Mouse (Mus musculus) ES-E14 (cell line): ENCODE measurements around the gene Cbx6. TPM values are rescaled to one million over a fixed set of nuclear protein-coding genes. Genes with fewer than 3 reads are reported as not detected.
A peak's percentile ranks its signal among the peaks of the same experiment; 100 is the strongest.

Experiments
- DNase-seq: peaks from one replicate; pipeline ENCODE4 v3.0.0-alpha.2; 2013; ENCODE audit warnings: low read depth, low spot score
- H3K27ac ChIP-seq: 2 replicates; pipeline ENCODE4 v1.5.1; 2012; ENCODE audit warnings: low read depth, mild to moderate bottlenecking, low read length, moderate library complexity, mixed read lengths; ENCODE audit not compliant: poor library complexity, insufficient read depth, severe bottlenecking
- H3K36me3 ChIP-seq: 2 replicates; pipeline ENCODE4 v1.6.1; 2012; ENCODE audit warnings: mild to moderate bottlenecking, low read length, moderate library complexity, mixed read lengths; ENCODE audit not compliant: control insufficient read depth, poor library complexity, insufficient read depth, severe bottlenecking
- H3K4me1 ChIP-seq, 2 experiments: fragments of 150-350 bp in 1 of 2; sonication (generic) in 1 of 2; 2 replicates each; pipeline ENCODE4 v1.6.1; 2012; ENCODE audit warnings: low read length in 2 of 2, mild to moderate bottlenecking in 1 of 2, mixed read lengths in 1 of 2; ENCODE audit not compliant: control insufficient read depth in 2 of 2, insufficient read depth in 2 of 2, poor library complexity in 1 of 2
- H3K4me3 ChIP-seq, 2 experiments: fragments of 150-350 bp in 1 of 2; sonication (generic) in 1 of 2; 2 replicates each; pipeline ENCODE4 v1.5.1; 2012; ENCODE audit warnings: low read length in 2 of 2, low read depth in 1 of 2, mild to moderate bottlenecking in 1 of 2, mixed read lengths in 1 of 2; ENCODE audit not compliant: insufficient read depth in 1 of 2, poor library complexity in 1 of 2, severe bottlenecking in 1 of 2
- H3K9ac ChIP-seq: 2 replicates; pipeline ENCODE4 v1.6.1; 2012; ENCODE audit warnings: low read depth, mild to moderate bottlenecking, low read length, mixed read lengths; ENCODE audit not compliant: poor library complexity, insufficient read depth, severe bottlenecking
- H3K9me3 ChIP-seq: fragments of 150-350 bp; sonication (generic); 2 replicates; pipeline ENCODE4 v1.6.1; 2012; ENCODE audit warnings: low read depth, mild to moderate bottlenecking, low read length; ENCODE audit not compliant: control insufficient read depth, insufficient read depth
- CHD2 ChIP-seq: IDR thresholded peaks from 2 replicates; pipeline ENCODE4 v1.6.1; 2014; ENCODE audit warnings: mild to moderate bottlenecking, low read depth, low read length, inconsistent platforms
- HCFC1 ChIP-seq: IDR thresholded peaks from 2 replicates; pipeline ENCODE4 v1.6.1; 2012; ENCODE audit warnings: low read length, inconsistent platforms, borderline replicate concordance; ENCODE audit not compliant: insufficient read depth
- MAFK ChIP-seq: IDR thresholded peaks from 2 replicates; pipeline ENCODE4 v1.6.1; 2014; ENCODE audit warnings: mild to moderate bottlenecking, low read depth, low read length, inconsistent platforms; ENCODE audit not compliant: insufficient read depth
- ZC3H11A ChIP-seq: IDR thresholded peaks from 2 replicates; pipeline ENCODE4 v1.6.1; 2012; ENCODE audit warnings: low read depth, mild to moderate bottlenecking, inconsistent platforms, low read length, borderline replicate concordance
- ZNF384 ChIP-seq: IDR thresholded peaks from 2 replicates; pipeline ENCODE4 v1.6.1; 2012; ENCODE audit warnings: low read depth, low read length, inconsistent platforms
- in situ Hi-C, 2 experiments: fragments of 600-800 bp; cut with MboI; formaldehyde crosslinking; loops; one replicate each; pipeline ENCODE4 v1.15.1; 2025; ENCODE audit warnings: low sequenced_read_pairs in 2 of 2, inconsistent platforms in 1 of 2; ENCODE audit not compliant: unreplicated experiment in 2 of 2
- total RNA-seq: library from RNA; depleted of rRNA; stranded (reverse); fragments of 300-350 nt; gene quantifications from 2 replicates; pipeline ENCODE4 v1.2.3, GENCODE M21; 2012

Gene Cbx6
- total RNA-seq, 1 experiment, result 28.2 TPM

- H3K27ac ChIP-seq, result no peak overlapping the region
- in situ Hi-C loops, result no loop called here
- peaks cover 3 to 6% of the 10 kb centered on the region in 2 experiments; a peak in 1 of 4 replicates for H3K4me1 ChIP-seq
- TF ChIP-seq HCFC1 (no peak), CHD2 (no peak), ZC3H11A (no peak), MAFK (no peak), ZNF384 (no peak)
- peak overlapping the region; percentile 39 for H3K9ac ChIP-seq
- H3K36me3 ChIP-seq, result no peaks in the 10 kb centered on the region
- peak overlapping the region; percentile 48 to 50 for H3K4me3 ChIP-seq
- no peaks in the 10 kb centered on the region for H3K9me3 ChIP-seq
- DNase-seq, result peak; percentile 89
Observed at GRCm38 (mm10) chr15:79792455-79792854, 42.0 kb downstream of the Cbx6 start.

GRCm38 (mm10) chr15:79791502-79791901, 43.0 kb downstream of the Cbx6 start:
- Histone ChIP-seq H3K36me3 (no peaks in the 10 kb centered on the region), H3K27ac (no peak overlapping the region), H3K9me3 (no peaks in the 10 kb centered on the region), H3K4me3 (no peak overlapping the region), H3K9ac (no peak overlapping the region), H3K4me1 (peaks cover 3 to 9% of the 10 kb centered on the region in 2 experiments; a peak in 1 of 4 replicates)
- in situ Hi-C loops, result no loop called here
- no peak for TF ChIP-seq ZNF384
- TF ChIP-seq HCFC1, result no peak
- TF ChIP-seq ZC3H11A, result no peak
- no peak for TF ChIP-seq MAFK
- TF ChIP-seq CHD2, result no peak
- DNase-seq, result peak; percentile 65

GRCm38 (mm10) chr15:79790905-79791304, 43.6 kb downstream of the Cbx6 start:
- Histone ChIP-seq H3K9me3 (no peaks in the 10 kb centered on the region), H3K4me1 (peaks cover 3 to 11% of the 10 kb centered on the region in 2 experiments; a peak in 1 of 4 replicates), H3K9ac (no peak overlapping the region), H3K4me3 (no peak overlapping the region), H3K27ac (no peak overlapping the region), H3K36me3 (no peaks in the 10 kb centered on the region)
- TF ChIP-seq HCFC1 (no peak), MAFK (no peak), ZNF384 (no peak), CHD2 (no peak), ZC3H11A (no peak)
- DNase-seq, result no peak
- in situ Hi-C loops, result no loop called here

GRCm38 (mm10) chr15:79790111-79790510, 44.4 kb downstream of the Cbx6 start:
- Histone ChIP-seq H3K9ac (no peak overlapping the region), H3K27ac (no peak overlapping the region), H3K4me3 (no peak overlapping the region), H3K36me3 (no peaks in the 10 kb centered on the region), H3K4me1 (peaks cover 3 to 11% of the 10 kb centered on the region in 2 experiments; a peak in 1 of 4 replicates), H3K9me3 (no peaks in the 10 kb centered on the region)
- TF ChIP-seq CHD2 (no peak), MAFK (no peak), HCFC1 (no peak), ZC3H11A (no peak), ZNF384 (no peak)
- in situ Hi-C loops, result no loop called here
- DNase-seq, result no peak

GRCm38 (mm10) chr15:79787815-79788214, 46.7 kb downstream of the Cbx6 start:
- peaks cover 3 to 9% of the 10 kb centered on the region in 2 experiments; a peak in 1 of 4 replicates for H3K4me1 ChIP-seq
- H3K9me3 ChIP-seq, result no peaks in the 10 kb centered on the region
- H3K27ac ChIP-seq, result no peak overlapping the region
- H3K36me3 ChIP-seq, result no peaks in the 10 kb centered on the region
- TF ChIP-seq MAFK, result no peak
- TF ChIP-seq CHD2, result no peak
- no peak for TF ChIP-seq ZNF384
- no peak for TF ChIP-seq HCFC1
- TF ChIP-seq ZC3H11A, result no peak
- H3K4me3 ChIP-seq, result no peak overlapping the region
- no peak overlapping the region for H3K9ac ChIP-seq
- no peak for DNase-seq
- in situ Hi-C loops, result no loop called here
